Mouse (Mus musculus) spleen, adult 2 months (tissue): Measurements from ENCODE around the gene Aatk. TPM values are rescaled to one million over a fixed set of nuclear protein-coding genes. Genes with fewer than 3 reads are reported as not detected.

ENCODE experiments used
- DNase-seq, 2 experiments: peaks; one replicate each; pipeline versions ENCODE4 v3.0.0 to v3.0.0-alpha.2; 2012 to 2021; ENCODE audit warnings: low spot score in 2 of 2, low read depth in 1 of 2
- H3K27ac ChIP-seq: fragments of 200-500 bp; 2 replicates; pipeline ENCODE4 v1.5.1; 2012; ENCODE audit warnings: low read length, inconsistent platforms; ENCODE audit not compliant: insufficient read depth
- H3K27me3 ChIP-seq: fragments of 200-500 bp; 2 replicates; pipeline ENCODE4 v1.6.1; 2012; ENCODE audit warnings: mild to moderate bottlenecking, moderate library complexity, low read length, inconsistent platforms; ENCODE audit not compliant: control insufficient read depth, insufficient read depth
- H3K36me3 ChIP-seq: fragments of 200-500 bp; 2 replicates; pipeline ENCODE4 v1.6.1; 2012; ENCODE audit warnings: mild to moderate bottlenecking, low read length, inconsistent platforms; ENCODE audit not compliant: control insufficient read depth, insufficient read depth
- H3K4me1 ChIP-seq: fragments of 200-500 bp; 2 replicates; pipeline ENCODE4 v1.6.1; 2011; ENCODE audit warnings: inconsistent platforms; ENCODE audit not compliant: control insufficient read depth, insufficient read depth, insufficient read length
- H3K4me3 ChIP-seq: fragments of 200-500 bp; 2 replicates; pipeline ENCODE4 v1.5.1; 2011; ENCODE audit warnings: mild to moderate bottlenecking, inconsistent platforms; ENCODE audit not compliant: insufficient read depth, insufficient read length; ENCODE audit errors: extremely low read depth
- CTCF ChIP-seq: fragments of 200-500 bp; IDR thresholded peaks from 2 replicates; pipeline ENCODE4 v1.5.1; 2011; ENCODE audit warnings: mild to moderate bottlenecking, inconsistent platforms; ENCODE audit not compliant: insufficient read depth, insufficient read length, insufficient replicate concordance; ENCODE audit errors: extremely low read depth
- POLR2A ChIP-seq: fragments of 200-500 bp; IDR thresholded peaks from 2 replicates; pipeline ENCODE4 v1.6.1; 2011; ENCODE audit warnings: low read depth, low read length, inconsistent platforms
- WGBS: fragments of 180-500 bp; shearing (Covaris S2); methylation state at CpG from one replicate; pipeline ENCODE4 v1.1.7; 2018; 5-methylcytosine and 5-hydroxymethylcytosine counted together
- polyA plus RNA-seq: library from polyadenylated mRNA; depleted of rRNA; stranded (reverse); fragments of >200 nt; gene quantifications from 2 replicates; pipeline ENCODE4 v1.2.3, GENCODE M21; 2012

Aatk gene
- polyA plus RNA-seq, 1 experiment, result 7.4 TPM

GRCm38 (mm10) chr11:120065291-120065690 lies 18.3 kb upstream of the Aatk start:
- Histone ChIP-seq H3K4me1 (no peaks in the 10 kb centered on the region; the same call in 1 of the 2 replicates), H3K4me3 (no peak overlapping the region), H3K27me3 (no peaks in the 10 kb centered on the region), H3K27ac (no peak overlapping the region), H3K36me3 (peaks cover 2% of the 10 kb centered on the region; the same call in 1 of the 2 replicates)
- 35% methylated on average over 10 of the region's 10 CpGs for WGBS
- TF ChIP-seq CTCF (peak; percentile 76), POLR2A (no peak)
- DNase-seq, result peak in 1 of 2 experiments; percentile 43

GRCm38 (mm10) chr11:120064668-120065040 lies 17.7 kb upstream of the Aatk start:
- no peak for DNase-seq
- Histone ChIP-seq H3K27me3 (no peaks in the 10 kb centered on the region), H3K27ac (no peak overlapping the region), H3K4me1 (no peaks in the 10 kb centered on the region; the same call in 1 of the 2 replicates), H3K4me3 (no peak overlapping the region), H3K36me3 (no peaks in the 10 kb centered on the region)
- TF ChIP-seq POLR2A (no peak), CTCF (no peak)
- 89% methylated on average over 11 of the region's 11 CpGs for WGBS

- TF ChIP-seq POLR2A, result no peak
- no peaks in the 10 kb centered on the region; the same call in 1 of the 2 replicates for H3K4me1 ChIP-seq
- 0 out of 2 replicates have a peak overlapping the region, but pooled peaks have one; percentile 41 for H3K27ac ChIP-seq
- DNase-seq, result no peak
- H3K36me3 ChIP-seq, result no peaks in the 10 kb centered on the region
- no peak overlapping the region for H3K4me3 ChIP-seq
- no peaks in the 10 kb centered on the region for H3K27me3 ChIP-seq
- WGBS, result 51% methylated on average over 13 of the region's 13 CpGs
Observed at GRCm38 (mm10) chr11:120064006-120064667, 17.2 kb upstream of the Aatk start.

GRCm38 (mm10) chr11:120063326-120063725 lies 16.4 kb upstream of the Aatk start:
- Histone ChIP-seq H3K4me3 (no peak overlapping the region), H3K36me3 (no peaks in the 10 kb centered on the region), H3K27ac (no peak overlapping the region), H3K27me3 (no peaks in the 10 kb centered on the region), H3K4me1 (no peaks in the 10 kb centered on the region; the same call in 1 of the 2 replicates)
- DNase-seq, result no peak
- TF ChIP-seq CTCF (no peak), POLR2A (no peak)
- WGBS, result 59% methylated on average over 5 of the region's 5 CpGs

- DNase-seq, result no peak
- Histone ChIP-seq H3K4me1 (no peaks in the 10 kb centered on the region; the same call in 1 of the 2 replicates), H3K27ac (no peak overlapping the region), H3K4me3 (no peak overlapping the region), H3K27me3 (no peaks in the 10 kb centered on the region), H3K36me3 (no peaks in the 10 kb centered on the region)
- 54% methylated on average over 8 of the region's 8 CpGs for WGBS
- no peak for TF ChIP-seq CTCF
- no peak for TF ChIP-seq POLR2A
Observed at GRCm38 (mm10) chr11:120060634-120061033, 13.7 kb upstream of the Aatk start.

- Histone ChIP-seq H3K36me3 (no peaks in the 10 kb centered on the region), H3K4me3 (no peak overlapping the region), H3K4me1 (no peaks in the 10 kb centered on the region), H3K27me3 (no peaks in the 10 kb centered on the region), H3K27ac (no peak overlapping the region)
- WGBS, result 84% methylated on average over 12 of the region's 12 CpGs
- TF ChIP-seq CTCF (no peak), POLR2A (no peak)
- no peak for DNase-seq
Observed at GRCm38 (mm10) chr11:120055953-120056732, 9.2 kb upstream of the Aatk start.

GRCm38 (mm10) chr11:120053846-120054245 lies 6.9 kb upstream of the Aatk start:
- TF ChIP-seq CTCF (no peak), POLR2A (no peak)
- Histone ChIP-seq H3K4me1 (no peaks in the 10 kb centered on the region), H3K27me3 (no peaks in the 10 kb centered on the region), H3K27ac (no peak overlapping the region), H3K4me3 (no peak overlapping the region), H3K36me3 (no peaks in the 10 kb centered on the region)
- no peak for DNase-seq
- WGBS, result 85% methylated on average over 4 of the region's 4 CpGs
